ENCODE assay signal across 24 mouse cellular contexts in genomic region chr2:144694923-144695322, GRCm38 (mm10).
DNase-seq lines count a peak whose midpoint lies in the region; ATAC-seq and TF ChIP-seq lines count a peak whose summit lies in the region.
"Had no signal": no experiment of that assay in that cellular context is flagged by ENCODE, and none has a peak within 500 bp of the region (broad histone marks: within the 10 kb centered on the region; RNA-seq: fewer than 3 reads in every experiment).

No protein-coding gene starts in this region.

- H3K27ac ChIP-seq in kidney, embryonic 16.5 days (ENCODE audit: low read length): no peak overlapping the region
- peak overlapping the region; percentile 40; the same call in 1 of the 2 replicates for H3K27ac ChIP-seq in liver, postnatal 0 days (ENCODE audit: low read depth)
- H3K27ac ChIP-seq: forebrain, embryonic 10.5 days; forebrain, embryonic 13.5 days; gastrocnemius, adult 2 months; heart, adult 2 months; hindbrain, embryonic 12.5 days; hindbrain, embryonic 15.5 days; intestine, embryonic 15.5 days had no signal

- no peak for TF ChIP-seq CTCF in liver, postnatal 0 days (IDR thresholded peaks at IDR 0.05; ENCODE audit: low read depth)

- H3K9ac ChIP-seq in kidney, embryonic 16.5 days (replicated peaks; ENCODE audit: low read length): no peak overlapping the region
- H3K9ac ChIP-seq in liver, postnatal 0 days (replicated peaks): no peak overlapping the region
- H3K9ac ChIP-seq: forebrain, embryonic 13.5 days; forebrain, postnatal 0 days; hindbrain, embryonic 12.5 days; hindbrain, embryonic 15.5 days; intestine, embryonic 15.5 days had no signal

- no peaks in the 10 kb centered on the region for H3K36me3 ChIP-seq in kidney, embryonic 16.5 days (ENCODE audit: insufficient read depth, low read length)
- no peaks in the 10 kb centered on the region for H3K36me3 ChIP-seq in liver, postnatal 0 days (replicated peaks; ENCODE audit: insufficient read depth, low read length)
- H3K36me3 ChIP-seq: forebrain, embryonic 10.5 days; hindbrain, embryonic 12.5 days; hindbrain, embryonic 15.5 days; intestine, embryonic 15.5 days had no signal

- H3K4me1 ChIP-seq in kidney, embryonic 16.5 days (ENCODE audit: insufficient read depth, low read length): no peaks in the 10 kb centered on the region; the same call in 1 of the 2 replicates
- H3K4me1 ChIP-seq in liver, postnatal 0 days (ENCODE audit: insufficient read depth): no peaks in the 10 kb centered on the region
- H3K4me1 ChIP-seq: forebrain, embryonic 10.5 days; forebrain, embryonic 13.5 days; hindbrain, embryonic 12.5 days; hindbrain, embryonic 15.5 days; intestine, embryonic 15.5 days had no signal

- H3K4me2 ChIP-seq in kidney, embryonic 16.5 days (replicated peaks; ENCODE audit: low read depth, low read length): no peak overlapping the region
- no peak overlapping the region for H3K4me2 ChIP-seq in liver, postnatal 0 days (ENCODE audit: low read depth, low read length)
- H3K4me2 ChIP-seq: forebrain, embryonic 13.5 days; heart, embryonic 11.5 days; hindbrain, embryonic 12.5 days; hindbrain, embryonic 15.5 days; intestine, embryonic 15.5 days had no signal

- H3K9me3 ChIP-seq in kidney, embryonic 16.5 days (ENCODE audit: low read length): no peaks in the 10 kb centered on the region
- H3K9me3 ChIP-seq in liver, postnatal 0 days (ENCODE audit: low read length): no peaks in the 10 kb centered on the region
- H3K9me3 ChIP-seq: forebrain, embryonic 10.5 days; forebrain, embryonic 13.5 days; hindbrain, embryonic 12.5 days; hindbrain, embryonic 15.5 days; intestine, embryonic 15.5 days had no signal

- 85% methylated on average over 2 of the region's 2 CpGs for WGBS in kidney, embryonic 16.5 days
- 63% methylated on average over 2 of the region's 2 CpGs for WGBS in liver, postnatal 0 days (ENCODE audit: insufficient replicate concordance)

- no peak for DNase-seq in kidney, adult 11 months
- no peak for DNase-seq in liver, postnatal 0 days
- no peak for DNase-seq in liver
- no peak for DNase-seq in cerebellum, postnatal 36 days
- DNase-seq in embryo, embryonic 10 days (ENCODE audit: low spot score): no peak
- DNase-seq: adrenal gland, adult 8-10 months; adrenal gland, postnatal 36 days; cerebellum, adult 11 months; cerebellum, adult 2 months; cerebellum, adult 9-11 months; cerebellum, postnatal 25 days; forebrain, postnatal 0 days; gastrocnemius, adult 2 months; gastrocnemius, postnatal 14 days; heart, adult 2 months had no signal

- no peak for TF ChIP-seq EP300 in liver, postnatal 0 days (IDR thresholded peaks at IDR 0.05; ENCODE audit: low read depth)

- H3K27me3 ChIP-seq in kidney, embryonic 16.5 days (ENCODE audit: insufficient read depth, low read length): no peaks in the 10 kb centered on the region
- no peaks in the 10 kb centered on the region for H3K27me3 ChIP-seq in liver, postnatal 0 days (ENCODE audit: insufficient read depth, low read length)
- H3K27me3 ChIP-seq: forebrain, embryonic 13.5 days; hindbrain, embryonic 12.5 days; hindbrain, embryonic 15.5 days; intestine, embryonic 15.5 days had no signal

- H3K4me3 ChIP-seq in kidney, embryonic 16.5 days (ENCODE audit: low read length): no peak overlapping the region
- H3K4me3 ChIP-seq in liver, postnatal 0 days (ENCODE audit: low read depth, low read length): no peak overlapping the region
- H3K4me3 ChIP-seq: forebrain, embryonic 10.5 days; forebrain, embryonic 13.5 days; gastrocnemius, adult 2 months; heart, adult 2 months; hindbrain, embryonic 12.5 days; hindbrain, embryonic 15.5 days; intestine, embryonic 15.5 days had no signal

- ATAC-seq in kidney, embryonic 16.5 days (ENCODE audit: low FRiP score, low TSS enrichment): 0 out of 2 replicates have a peak, but pooled peaks have one; percentile 35
- peak; percentile 28; the same call in 1 of the 2 replicates for ATAC-seq in liver, postnatal 0 days
- ATAC-seq in granulocyte monocyte progenitor cell, adult 5-6 weeks (replicated peaks; ENCODE audit: poor library complexity, severe bottlenecking): peak; percentile 72
- ATAC-seq: activated CD4-positive, CD25-positive, alpha-beta regulatory T cell, adult 4 months; forebrain, embryonic 13.5 days; forebrain, postnatal 0 days; intestine, embryonic 15.5 days had no signal
